Mouse (Mus musculus): ENCODE data around the gene Nacc2.

Nacc2 gene

DNA sequence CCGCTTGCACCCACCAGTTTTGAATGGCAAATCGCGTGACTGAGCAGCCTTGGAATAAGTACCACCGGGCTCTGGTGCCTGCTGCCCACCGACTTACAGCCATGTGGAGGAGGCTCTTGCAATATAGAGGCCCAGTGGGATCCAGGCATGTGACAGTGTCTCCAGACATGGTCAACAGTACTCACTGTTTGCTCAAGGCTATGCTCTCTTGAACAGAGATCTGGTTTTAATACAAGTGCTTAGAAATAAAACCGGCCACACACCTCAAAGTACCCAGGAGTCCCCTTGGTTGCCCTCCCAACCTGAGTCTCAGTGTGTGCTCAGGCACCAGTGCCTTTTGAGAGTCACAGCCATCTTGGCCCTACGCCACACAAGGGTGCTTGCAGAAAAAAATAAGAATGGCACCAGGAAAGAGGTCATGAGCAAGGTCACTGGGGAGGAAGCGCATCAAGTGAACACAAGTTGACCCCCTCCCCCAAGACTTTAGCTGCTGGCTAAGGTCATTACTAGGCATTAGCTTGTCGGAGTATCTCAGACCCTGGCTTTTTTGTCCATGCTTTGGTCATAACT is at the start of gene Nacc2:
Nacc2 (minus strand) TSS at position 142 of the 570 bp plus-strand sequence.
- no peak for DNase-seq

DNA sequence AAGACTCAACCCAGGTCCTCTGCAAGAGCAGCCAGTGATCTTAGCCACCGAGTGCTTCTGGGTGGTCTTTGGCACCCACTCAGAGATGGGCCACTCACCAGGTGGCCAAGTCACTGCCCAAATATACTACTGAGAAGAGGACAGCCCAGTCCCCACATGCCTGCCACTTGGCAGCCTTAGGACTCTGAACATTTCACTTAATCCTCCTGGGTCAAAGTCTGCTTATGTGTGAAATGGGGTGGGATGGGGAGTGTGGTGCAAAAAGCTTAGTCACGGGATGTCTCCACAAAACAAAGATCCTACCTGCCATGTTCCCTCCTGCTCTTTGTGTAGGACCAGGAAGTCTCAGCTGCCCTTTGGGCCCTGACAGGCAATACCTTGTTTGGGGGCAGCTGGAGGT is 49.1 kb upstream of the Nacc2 start:
- DNase-seq = no peak

DNA sequence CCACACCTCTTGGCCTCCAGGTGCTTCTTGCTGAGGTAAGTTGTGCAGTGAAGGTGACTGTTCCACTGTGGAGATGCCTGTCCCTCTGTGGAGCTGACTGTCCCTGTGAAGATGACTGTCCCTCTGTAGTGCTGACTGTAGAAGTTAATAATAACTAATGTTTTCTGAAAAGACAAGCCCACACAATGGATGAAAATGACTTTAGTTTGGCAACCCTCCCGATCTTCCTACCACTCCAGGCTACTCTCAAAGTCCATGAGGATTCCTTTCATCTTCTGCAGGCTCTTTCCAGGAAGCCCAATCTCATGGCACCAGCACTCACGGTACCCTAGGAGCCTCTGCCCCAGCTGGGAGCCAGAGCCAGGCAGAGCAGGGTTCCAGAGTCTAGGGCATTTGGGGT is 47.4 kb upstream of the Nacc2 start:
- DNase-seq = no peak

DNA sequence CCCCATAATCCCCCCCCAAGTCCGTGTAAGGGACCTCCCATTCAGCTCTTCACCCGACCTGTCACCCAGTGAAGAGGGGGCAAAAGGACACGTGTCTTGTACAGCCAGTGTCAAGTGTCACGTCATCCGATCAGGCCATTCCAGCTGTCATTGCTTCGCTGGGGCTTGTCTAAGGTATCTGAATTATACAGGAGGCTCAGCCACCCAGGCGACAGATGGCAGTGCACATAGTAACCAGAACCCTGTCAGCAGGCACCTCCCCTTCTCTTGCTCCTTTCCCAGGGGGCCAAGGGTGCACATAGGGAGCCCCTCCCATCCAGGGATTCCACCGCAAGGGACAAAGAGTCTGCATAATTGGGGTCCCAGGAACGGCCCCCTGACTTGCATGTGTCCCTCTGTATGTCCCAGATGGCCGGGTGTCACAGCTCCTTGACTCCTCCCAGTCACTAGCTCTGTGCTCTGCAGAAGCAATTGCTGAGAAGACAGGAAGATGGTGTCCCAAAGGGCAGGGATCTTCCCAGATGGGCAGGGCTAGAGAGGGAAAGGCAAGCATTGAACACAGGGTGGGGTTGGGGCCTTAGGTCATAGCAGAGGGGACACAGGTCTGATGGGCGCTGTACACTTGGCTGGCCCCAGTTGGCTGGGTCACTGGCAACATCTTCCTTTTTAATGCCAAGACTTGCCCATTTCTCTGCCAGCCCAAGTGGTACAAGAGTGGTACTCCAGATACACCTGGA is 46.0 kb upstream of the Nacc2 start:
- DNase-seq = no peak

DNA sequence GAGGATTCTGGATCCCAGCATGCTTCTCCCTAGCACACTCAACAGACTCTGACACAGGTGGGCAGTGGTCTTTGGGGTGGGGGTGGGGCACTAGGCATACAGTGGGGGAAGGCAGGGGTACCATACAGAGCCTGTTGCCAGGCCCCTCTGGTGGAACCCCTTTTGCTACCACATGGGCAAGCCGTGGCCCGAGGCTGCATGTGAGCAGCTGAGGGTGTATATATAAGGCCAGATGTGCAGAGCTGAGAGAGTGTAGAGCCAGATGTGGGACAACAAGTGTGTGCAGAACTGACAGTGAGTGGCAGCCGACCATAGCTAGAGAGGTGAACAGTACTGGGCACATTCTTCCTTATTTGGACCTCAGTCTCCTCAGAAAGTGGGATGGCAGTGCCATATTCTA is 43.9 kb upstream of the Nacc2 start:
- no peak for DNase-seq

DNA sequence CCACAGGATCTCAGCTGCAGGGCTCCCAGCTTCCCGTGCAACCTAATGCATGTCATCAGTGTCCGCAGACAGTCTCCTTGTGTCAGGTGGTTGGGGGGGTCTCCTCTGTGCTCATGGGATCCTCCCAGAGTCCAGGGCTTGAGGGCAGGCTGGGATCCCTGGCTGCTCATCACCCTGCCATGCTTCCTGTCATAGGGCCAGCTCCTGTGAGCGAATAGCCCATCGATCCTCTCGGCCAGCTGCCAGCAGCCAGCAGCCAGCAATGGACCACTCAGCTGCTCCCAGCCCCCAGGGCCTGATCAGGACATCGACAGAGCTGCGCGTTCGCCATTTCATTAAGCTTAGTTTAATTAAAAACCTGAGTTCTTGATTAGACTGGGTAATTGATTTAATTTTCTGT is 35.0 kb upstream of the Nacc2 start:
- no peak for DNase-seq

DNA sequence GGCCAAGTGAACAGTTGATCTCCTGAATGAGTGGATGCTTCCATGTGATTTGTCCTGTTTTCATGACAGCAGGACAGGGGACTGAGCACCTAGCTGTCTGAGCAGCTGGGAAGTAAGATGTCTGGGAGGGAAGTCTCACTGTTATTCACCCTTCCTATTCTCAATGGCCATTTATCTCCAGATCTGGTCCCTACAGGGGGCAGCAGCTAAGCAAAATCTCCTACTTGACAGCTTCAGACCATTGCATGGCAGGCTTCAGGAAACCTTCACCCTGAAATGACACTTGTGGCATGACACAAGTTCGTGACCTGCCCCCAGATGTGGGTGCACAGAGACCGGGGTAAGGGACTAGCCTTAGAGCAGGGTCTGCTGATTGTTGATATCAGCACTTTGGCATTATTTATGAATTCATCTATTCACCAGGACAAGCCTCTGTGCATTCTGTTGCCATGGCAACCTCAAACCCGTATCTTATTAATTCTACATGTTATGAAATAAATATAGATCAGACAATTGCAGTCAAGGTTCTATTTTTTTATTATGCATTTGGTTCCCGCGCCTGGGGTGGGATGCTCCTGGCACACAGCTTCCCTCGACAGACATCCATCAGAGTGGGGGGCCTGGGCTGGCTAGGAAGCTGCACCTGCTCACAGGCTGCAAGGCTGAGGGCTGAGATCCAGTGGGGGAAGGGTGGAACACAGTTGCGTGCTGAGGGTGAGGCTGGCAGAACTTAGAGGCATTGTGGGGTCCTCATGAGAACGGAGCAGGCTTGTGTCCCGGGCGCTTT is 33.4 kb upstream of the Nacc2 start:
- no peak for DNase-seq

DNA sequence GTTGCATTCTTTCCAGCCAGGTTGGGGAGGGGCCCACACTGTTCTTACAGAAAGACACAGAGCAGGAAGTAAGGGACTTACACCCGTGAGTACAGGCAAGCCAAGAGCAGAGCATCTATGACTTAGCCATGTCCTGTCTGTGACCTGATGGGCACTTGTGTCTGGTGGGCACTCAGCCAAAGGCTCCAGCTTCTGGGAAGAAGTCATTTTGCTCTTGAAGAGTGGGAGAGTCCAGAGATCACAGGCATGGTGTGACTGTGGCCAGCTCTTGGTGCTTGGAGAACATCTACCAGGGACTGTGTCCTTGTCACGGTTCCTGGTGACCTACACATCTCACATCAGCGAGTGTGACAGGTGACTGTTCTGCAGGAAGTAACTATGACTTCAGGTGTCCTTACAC is 32.7 kb upstream of the Nacc2 start:
- DNase-seq = no peak

DNA sequence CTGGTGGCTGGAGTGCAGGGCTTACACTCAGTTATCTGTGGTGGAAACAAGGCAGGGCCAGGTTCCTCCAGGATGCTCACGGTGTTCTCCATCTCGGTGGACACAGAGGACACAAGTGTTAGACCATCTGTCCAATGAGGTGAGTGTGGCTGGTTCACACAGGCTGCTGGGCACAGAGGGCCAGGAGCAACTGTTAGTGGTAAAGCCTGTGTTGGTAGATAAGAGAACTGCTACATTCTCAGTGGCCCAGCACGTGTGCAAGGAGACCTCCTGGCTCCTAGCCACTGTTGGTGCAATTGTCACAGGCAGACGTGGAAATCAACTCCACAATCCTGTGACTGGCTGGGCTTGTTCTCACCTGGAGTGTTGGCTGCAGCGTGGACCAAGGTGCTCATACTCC is 31.6 kb upstream of the Nacc2 start:
- no peak for DNase-seq

DNA sequence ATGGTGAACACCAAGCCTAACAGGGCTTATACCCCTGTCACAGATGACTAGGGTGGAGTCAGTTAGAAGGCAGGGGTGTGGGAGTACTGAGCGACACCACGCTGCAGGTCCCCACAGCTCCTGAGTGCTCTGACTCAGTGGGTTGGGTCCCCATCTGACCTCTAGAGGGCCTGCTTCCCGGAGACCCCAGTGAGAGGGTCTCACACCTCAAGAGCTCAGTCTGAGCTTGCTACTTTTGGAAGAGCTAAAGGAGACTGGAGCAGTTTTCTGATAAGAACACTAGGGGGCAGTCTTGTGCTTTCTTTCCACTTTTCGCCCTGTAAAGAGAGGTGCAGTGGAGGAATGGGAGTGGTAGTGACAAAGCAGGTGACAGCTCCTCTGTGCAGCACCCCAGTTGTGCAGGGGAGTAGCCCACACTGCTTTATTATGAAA is 30.9 kb upstream of the Nacc2 start:
- peak; percentile 46 for DNase-seq

DNA sequence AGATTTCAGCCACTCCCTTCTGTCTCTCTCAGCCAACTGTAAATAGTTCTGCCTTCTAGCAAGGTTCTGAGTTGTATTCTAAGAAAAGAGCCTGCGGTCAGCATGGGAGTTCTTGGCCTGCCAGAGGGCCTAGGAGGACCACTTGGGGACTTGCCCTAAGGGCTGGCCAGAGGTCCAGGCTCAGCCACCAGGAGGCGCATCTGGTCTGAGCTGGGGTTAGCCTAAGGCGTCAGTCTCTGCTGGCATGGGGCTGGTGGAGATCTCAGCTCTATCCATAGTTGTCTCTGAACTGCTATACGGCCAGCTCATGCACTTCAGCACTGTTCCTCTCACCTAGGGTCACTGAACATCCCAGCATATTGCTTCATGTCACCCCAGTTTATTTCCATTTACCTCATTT is 30.3 kb upstream of the Nacc2 start:
- DNase-seq = peak; percentile 73

DNA sequence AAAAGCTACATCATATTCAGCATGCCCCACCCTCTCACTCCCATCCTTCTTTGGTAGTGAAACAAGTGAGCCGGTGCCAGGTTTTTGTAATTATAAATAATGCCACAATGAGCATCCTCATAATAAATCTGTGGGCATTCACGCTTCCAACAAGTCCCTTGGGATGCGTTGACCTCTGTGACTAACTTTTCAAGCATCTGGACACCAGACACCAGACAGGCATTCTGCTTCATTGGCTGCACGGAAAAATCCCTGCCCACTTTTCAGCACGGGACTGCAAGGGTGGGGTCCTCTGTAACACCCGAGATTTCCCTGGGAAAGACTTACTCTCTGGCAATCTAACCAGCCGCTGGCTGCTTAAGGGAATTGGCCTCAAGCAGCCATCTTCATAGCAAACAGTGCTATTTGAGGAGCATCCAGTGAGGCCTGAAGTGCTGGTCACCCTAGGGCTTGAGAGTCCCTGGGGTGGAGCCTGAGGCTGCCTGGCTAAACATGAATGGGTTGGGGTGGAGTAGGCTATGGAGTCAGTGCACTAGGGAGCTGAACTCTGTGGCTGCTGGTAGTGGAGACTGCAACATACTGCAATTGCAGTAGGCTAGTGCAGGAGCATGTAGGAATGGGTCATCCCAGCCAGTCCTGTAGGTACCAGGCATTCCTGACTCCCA is 24.8 kb upstream of the Nacc2 start:
- no peak for DNase-seq

DNA sequence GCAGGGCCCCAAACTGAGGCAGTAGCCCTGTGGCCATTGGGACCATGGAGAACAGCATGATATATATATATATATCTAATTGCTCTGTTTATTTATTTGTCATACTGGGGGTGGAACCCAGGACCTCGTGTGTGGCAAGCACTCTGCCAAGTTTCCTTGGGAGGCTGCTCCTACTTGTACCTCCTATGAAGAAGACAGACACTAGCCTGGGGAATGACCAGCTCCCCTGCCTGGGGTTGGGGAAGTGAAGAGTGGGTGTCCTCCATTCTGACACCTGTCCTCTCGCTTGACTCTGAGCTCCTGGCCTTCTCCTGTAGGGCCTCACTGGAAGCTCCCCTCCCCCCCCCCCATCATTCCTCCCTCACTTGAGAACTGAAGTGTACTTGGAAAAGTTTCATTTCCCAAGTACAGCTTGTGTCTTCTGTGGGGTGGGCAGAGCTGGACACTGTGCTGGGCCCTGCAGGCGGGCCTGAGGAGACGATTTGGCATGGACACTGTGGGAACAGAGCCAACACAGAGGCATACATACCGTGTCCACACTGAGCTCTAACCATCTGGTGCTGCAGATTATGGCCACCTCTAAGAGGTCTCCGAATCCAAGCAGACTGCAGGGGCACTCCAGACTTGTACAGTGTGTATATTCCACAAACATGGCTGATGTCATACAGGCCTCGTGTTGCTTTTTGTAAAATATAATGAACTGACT is 23.5 kb upstream of the Nacc2 start:
- DNase-seq = no peak

DNA sequence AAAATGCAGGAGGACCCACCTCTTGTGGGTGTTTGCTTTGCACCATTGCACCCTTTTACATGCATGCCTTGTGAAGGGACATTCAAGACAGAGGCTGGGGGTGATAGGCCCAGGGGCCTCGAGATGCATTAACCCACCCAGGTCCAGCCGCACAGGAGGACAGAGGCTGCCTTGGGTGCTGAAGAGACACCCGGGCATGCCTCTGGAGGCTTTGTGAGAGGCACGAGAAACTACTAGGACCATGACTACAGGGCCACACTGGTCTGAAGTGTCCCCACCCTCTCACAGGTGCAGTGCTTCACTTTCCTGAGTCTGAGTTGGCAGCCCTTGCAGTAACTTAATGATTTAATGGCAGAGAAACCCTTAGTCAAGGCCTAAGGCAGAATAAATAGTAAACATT is 22.1 kb upstream of the Nacc2 start:
- DNase-seq = no peak

DNA sequence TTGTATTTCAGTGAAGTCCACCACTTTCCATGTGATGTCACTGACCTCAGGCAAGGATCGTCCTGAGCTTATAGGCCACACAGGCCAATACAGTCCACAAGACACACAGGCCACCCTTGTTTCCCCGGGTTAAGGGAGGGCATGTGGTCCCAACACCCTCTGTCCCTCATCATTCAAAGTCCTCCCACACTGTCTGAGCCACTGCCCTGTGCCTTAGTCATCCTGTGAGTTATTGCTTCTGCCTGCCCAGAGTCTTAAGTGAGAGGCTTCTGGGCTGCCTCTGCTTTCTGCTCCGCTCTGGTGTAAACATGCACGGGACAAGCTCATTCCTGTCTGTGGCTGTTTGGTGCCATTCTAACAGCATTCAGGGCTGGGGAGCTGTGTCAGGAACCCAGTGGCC is 21.3 kb upstream of the Nacc2 start:
- DNase-seq = no peak

DNA sequence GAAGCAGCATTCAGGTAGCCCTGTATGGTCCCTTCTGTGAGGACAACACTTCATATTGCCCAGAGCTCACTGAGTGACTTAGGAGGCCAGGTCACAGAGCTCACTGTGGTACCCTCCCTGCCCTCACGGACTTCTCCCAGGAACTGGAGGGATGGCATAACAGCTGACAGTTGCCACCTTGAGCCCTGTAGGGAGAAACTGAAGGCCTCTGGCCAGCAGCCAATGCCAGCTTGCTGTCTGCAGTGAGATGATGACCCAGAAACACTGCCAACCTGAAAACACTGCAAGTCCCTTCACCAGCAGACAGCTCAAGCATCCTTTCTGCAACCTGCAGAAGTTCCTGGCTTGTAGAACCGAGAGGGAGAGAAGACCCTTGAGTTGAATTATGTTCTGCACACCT is 20.5 kb upstream of the Nacc2 start:
- no peak for DNase-seq

DNA sequence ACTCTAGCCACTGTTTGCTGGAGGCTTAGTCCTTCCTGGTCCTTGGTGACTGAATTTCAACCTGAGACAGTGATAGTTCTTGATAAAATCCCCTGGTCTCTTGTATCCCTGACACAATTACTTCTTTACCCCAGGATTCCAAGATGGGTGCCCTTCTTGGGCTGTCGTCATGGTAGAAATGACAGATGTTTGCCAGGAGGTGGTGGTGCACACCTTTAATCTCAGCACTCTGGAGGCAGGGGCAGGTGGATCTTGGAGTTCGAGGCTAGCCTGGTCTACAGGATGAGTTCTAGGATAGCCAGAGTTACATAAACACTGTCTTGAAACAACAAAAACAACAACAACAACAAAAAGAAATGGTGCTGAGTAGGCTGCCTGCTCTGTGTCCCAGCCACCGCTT is 20.0 kb upstream of the Nacc2 start:
- DNase-seq = no peak

DNA sequence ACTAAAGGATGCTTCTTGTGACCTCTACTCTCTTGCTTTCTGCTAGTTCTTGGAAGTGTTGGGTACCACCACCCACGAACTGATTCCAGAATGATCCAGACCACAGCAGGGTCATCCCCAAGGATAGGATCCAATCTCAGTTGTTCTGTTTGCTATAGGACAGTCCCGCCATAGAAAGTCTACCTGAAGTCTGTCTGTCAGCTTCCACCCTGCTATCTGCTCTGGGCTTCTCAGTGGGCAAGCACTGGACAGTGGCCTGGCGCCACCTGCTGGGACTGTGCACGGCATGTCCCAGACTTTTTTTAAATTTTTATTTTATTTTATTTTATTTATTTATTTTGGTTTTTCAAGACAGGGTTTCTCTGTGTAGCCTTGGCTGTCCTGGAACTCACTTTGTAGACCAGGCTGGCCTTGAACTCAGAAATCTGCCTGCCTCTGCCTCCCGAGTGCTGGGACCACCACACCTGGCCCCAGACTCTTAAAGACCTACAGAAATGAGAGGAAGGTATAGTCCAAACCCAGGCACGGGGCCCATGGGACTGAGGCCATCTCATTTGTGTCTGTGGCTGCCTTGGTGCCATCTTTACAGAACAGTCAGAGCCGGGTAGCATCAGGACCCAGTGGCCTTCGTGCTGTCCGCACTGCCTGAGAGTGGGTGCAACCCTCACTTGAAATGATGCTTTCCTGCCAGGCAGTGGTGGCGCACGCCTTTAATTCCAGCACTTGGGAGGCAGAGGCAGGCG is 19.0 kb upstream of the Nacc2 start:
- peak; percentile 80 for DNase-seq

DNA sequence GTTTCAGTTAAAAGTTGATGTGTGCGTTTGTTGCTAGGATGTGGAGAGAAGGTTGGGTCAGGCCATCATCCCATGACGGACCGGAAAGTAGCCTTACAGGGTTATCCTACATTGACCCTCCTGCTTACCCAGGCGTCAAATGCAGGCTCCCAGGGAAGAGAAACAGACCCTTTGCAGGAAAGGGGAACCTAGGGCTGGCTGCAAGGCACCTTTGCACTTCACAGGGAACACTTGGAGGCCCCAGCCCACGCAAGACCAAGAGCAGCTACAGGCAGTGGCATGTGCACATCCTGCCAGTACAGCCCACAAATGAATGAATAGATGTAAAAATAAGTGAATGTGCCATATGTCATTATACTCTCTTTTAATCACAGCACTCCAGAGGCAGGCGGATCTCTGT is 17.9 kb upstream of the Nacc2 start:
- DNase-seq = no peak

DNA sequence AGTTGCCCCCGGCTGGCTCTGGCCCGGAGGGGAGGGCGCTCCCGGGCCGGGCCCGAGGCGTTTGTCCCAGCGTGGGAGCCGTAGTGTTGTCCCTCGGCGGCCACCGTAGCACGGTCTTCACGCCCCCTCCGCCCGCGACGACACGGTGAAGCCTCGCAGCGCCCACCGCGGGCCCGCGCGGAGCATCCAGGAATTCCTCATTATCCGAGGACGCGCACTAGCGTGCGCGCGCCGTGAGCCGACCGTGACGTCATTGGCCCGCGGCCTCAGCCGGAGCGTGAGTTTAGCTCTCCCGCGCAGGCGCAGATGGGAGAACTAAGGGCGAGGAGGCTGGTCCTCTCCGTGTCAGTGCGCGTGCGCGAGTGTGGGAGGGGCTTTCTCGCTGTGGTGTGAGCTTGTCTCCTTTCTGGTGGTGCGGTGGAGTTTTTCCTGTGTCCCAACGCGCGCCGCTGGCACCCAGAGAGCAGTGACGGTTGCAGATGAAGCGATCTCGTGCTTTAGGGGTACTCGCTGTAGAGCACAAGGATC is 17.3 kb upstream of the Nacc2 start:
- peak; percentile 100 for DNase-seq

DNA sequence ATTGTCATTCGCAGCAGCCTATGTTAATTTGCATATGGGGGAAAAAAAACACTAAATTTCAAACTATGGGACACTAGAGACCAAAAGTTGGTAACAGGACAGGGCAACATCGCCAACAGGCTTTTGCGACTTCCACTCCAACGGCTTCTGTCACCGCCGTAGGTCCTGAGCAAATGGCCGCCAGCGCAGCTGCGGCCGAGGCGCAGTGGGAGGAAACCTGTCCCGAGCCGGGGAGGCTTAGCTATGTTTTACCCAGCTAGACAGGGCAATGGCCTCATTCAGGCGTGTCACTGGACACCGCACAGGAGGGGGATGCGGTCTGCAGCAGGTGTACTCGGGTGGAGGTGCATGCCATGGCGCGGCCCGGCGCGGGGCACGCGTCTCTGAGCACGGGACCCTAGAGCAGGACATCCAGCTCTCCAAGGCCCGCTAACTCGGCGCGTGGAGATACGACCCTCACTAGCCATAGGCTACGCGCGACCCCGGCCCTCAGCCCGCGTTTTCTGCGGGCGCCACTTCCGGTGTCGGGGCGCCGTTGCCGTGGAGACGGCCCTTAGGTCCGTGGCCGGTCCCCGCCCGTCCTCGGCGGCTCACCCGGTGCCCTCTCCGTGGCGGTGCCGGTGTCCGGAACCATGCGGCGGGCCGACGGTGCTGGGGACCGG is 16.7 kb upstream of the Nacc2 start:
- DNase-seq = no peak
